Mouse (Mus musculus) Patski (cell line): ENCODE data around the gene Gm20518. TPM values are rescaled to one million over a fixed set of nuclear protein-coding genes. Genes with fewer than 3 reads are reported as not detected.

Experiments
- ATAC-seq: fragments of 100-300 bp; one replicate; pipeline ENCODE4 v1.8.0; 2021
- CTCF ChIA-PET: fragments of 350-600 bp; sonication (Branson Sonifier 250); formaldehyde crosslinking; loops from one replicate; lab custom pipeline; 2022; ENCODE audit warnings: inconsistent platforms; lab: Charles Lee
- POLR2A ChIA-PET: fragments of 350-600 bp; sonication (Branson Sonifier 250); formaldehyde crosslinking; loops from one replicate; lab custom pipeline; 2022; ENCODE audit warnings: antibody characterized with exemption, inconsistent platforms; lab: Charles Lee
- DNase-seq: peaks from one replicate; pipeline ENCODE4 v3.0.0-alpha.2; 2011; ENCODE audit warnings: low read depth, low spot score
- H3K27me3 ChIP-seq: fragments of 371-371 bp; one replicate; pipeline ENCODE4 v1.5.1; 2021
- CTCF ChIP-seq: fragments of 100-300 bp; IDR thresholded peaks from one replicate; pipeline ENCODE4 v1.5.1; 2021
- in situ Hi-C: fragments of 300-500 bp; cut with MboI; formaldehyde crosslinking; loops from 3 replicates; pipeline ENCODE4 v1.11.1; 2018; ENCODE audit warnings: low pct_unique_long_range_greater_than_20kb, mixed read lengths
- polyA plus RNA-seq: library from polyadenylated mRNA; unstranded; gene quantifications from one replicate; pipeline ENCODE4 v1.2.3, GENCODE M21; 2021

Gm20518 gene
- polyA plus RNA-seq, 1 experiment from 2014 or later: 0.17 TPM

DNA sequence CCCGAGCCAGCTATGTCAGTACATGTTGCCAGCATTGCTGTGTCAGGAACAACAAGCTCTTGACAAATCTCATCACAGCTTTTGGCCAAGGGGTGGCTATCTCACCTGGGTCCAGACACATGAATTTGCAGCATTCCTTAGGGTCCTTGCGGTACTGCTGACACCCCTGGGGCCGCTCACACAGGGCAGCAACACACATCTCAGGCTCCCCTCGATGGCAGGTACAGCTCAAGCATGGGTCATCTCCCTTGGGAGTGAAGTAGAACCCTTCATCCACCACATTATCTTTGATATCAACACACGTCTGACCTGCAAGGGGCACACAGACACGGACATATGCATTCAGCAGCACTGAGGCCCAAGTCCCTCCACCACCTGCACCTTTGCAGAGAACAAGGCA, 42.0 kb downstream of the Gm20518 start:
- ChIA-PET POLR2A (interaction anchor here (0.6 to 1.1 kb wide), 4 partner anchors 13 to 105 kb away, joined by 3 to 4 read pairs (median 4); no protein-coding TSS in a partner anchor), CTCF (interaction anchor here (0.9 to 6.7 kb wide), 23 partner anchors 8 to 200 kb away, joined by 3 to 45 read pairs (median 5); partner anchors contain the start of genes Car15, Klhl22 and Med15)
- TF ChIP-seq CTCF: no peak
- H3K27me3 ChIP-seq: no peaks in the 10 kb centered on the region
- in situ Hi-C loops: no loop called here
- DNase-seq: no peak
- ATAC-seq: no peak

DNA sequence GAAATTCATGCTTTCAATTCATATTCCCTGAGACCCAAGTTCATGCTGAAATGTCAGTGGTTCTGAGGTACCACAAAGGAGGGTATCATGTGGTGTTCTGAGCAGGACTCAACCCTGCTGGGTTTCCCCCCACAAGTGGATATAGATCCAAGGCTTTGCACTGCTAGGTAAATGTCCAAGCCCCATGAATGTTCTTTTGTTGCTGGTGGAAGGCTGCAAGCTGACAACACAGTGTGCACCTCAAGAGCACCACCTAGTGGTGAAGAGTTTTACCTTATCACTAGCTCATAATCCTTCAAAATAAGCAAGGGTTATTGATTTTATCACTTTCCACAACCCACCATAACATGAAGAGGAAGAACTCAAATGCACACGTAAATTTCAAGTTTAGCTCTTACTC, 42.5 kb downstream of the Gm20518 start:
- no peak for DNase-seq
- CTCF ChIA-PET: interaction anchor here (0.9 to 6.7 kb wide), 22 partner anchors 8 to 200 kb away, joined by 3 to 45 read pairs (median 5); partner anchors contain the start of genes Car15, Klhl22 and Med15

DNA sequence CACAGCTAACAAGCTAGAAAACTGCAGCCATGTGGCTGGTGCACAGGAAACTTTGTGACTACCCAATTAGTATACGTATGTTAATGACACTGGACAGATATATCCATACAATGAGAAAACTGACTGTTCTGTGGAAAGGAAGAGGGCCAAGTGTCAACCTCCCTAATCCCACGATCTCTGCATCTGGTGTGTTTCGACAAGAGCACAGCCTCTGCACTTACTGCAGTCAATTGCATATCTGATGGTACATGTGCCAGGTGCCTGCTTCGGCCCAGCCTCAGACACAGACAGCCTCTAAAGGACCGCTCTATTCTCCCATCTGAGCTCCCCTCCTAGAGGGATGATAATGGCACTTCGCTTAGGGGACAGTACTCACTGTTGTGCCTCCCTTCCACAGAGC, 43.0 kb downstream of the Gm20518 start:
- ATAC-seq (no peak), DNase-seq (no peak)
- ChIA-PET CTCF (interaction anchor here (1.0 to 6.7 kb wide), 15 partner anchors 14 to 199 kb away, joined by 3 to 45 read pairs (median 5); partner anchors contain the start of gene Klhl22), POLR2A (interaction anchor here (0.8 to 1.1 kb wide), 2 partner anchors 36 to 104 kb away, joined by 3 to 4 read pairs; no protein-coding TSS in a partner anchor)
- H3K27me3 ChIP-seq: no peaks in the 10 kb centered on the region
- TF ChIP-seq CTCF: no peak
- in situ Hi-C loops: no loop called here

More for the DNA sequence above, 42.5 kb downstream of the Gm20518 start:
- in situ Hi-C loops: no loop called here
- POLR2A ChIA-PET: interaction anchor here (0.8 to 1.1 kb wide), 2 partner anchors 37 to 105 kb away, joined by 3 to 4 read pairs; no protein-coding TSS in a partner anchor
- ATAC-seq: peak; percentile 47
- H3K27me3 ChIP-seq: no peaks in the 10 kb centered on the region
- TF ChIP-seq CTCF: no peak

DNA sequence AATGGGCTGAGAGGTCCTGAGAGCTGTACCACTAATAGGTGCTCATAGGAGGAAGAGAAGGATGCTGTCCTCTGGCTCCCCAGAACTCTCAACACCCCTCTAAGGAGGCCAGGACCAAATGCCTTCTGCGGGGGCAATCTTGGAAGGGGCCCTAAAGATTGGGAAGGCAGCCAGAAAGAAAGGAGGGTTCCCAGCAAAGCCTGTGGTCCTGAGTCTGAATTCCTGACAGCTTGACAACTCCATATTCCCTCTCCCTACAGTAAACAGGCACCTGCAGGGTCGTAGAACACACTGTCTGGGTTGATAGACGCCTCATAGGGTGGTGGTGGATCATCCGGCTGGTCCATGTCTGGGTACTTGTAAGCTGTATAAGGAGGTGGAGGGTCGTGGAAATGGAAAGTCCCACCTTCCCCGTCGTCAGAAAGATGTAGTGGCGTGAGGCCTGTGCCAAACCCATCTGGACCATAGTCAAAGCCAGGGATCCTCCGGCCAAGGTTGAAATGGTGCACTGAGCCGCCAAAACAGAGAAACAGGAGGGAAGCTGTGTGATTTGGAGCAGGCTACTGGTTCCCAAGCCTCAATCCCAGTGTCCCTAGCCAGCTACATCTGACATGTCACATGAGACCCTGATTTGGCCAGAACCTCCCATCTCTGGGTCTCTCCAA, 47.6 kb downstream of the Gm20518 start:
- ATAC-seq (no peak), DNase-seq (no peak)
- POLR2A ChIA-PET: no interaction called here
- CTCF ChIA-PET: interaction anchor here (0.9 kb wide), 1 partner anchor 8 kb away, joined by 3 read pairs; no protein-coding TSS in a partner anchor
- H3K27me3 ChIP-seq: no peaks in the 10 kb centered on the region
- no peak for TF ChIP-seq CTCF
- in situ Hi-C loops: loop anchor here (5.0 kb wide), 1 partner anchor 117 kb away; no protein-coding TSS in a partner anchor

DNA sequence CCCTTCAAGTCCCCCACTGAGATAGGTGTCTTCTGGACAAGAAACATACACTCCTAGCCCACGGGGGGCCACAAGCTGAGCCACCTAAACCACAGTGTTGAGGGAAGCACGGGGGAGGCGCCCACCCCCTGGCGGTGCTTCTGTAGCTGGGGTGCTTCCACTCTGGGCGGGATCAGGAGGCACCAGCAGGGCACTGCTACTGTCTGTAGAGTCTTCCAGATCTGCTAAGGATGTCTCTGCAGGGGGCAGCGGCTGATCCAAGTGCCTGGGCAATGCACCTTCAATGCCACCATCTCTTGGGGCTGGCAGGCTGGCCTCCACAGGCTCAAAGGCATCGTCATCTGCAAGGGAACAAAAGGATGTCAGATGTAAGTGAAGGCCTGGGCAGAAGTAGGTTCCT, 49.0 kb downstream of the Gm20518 start:
- H3K27me3 ChIP-seq: no peaks in the 10 kb centered on the region
- ATAC-seq (no peak), DNase-seq (no peak)
- TF ChIP-seq CTCF: no peak
- ChIA-PET CTCF (no interaction called here), POLR2A (no interaction called here)
- in situ Hi-C loops: loop anchor here (5.0 kb wide), 1 partner anchor 115 kb away; no protein-coding TSS in a partner anchor

DNA sequence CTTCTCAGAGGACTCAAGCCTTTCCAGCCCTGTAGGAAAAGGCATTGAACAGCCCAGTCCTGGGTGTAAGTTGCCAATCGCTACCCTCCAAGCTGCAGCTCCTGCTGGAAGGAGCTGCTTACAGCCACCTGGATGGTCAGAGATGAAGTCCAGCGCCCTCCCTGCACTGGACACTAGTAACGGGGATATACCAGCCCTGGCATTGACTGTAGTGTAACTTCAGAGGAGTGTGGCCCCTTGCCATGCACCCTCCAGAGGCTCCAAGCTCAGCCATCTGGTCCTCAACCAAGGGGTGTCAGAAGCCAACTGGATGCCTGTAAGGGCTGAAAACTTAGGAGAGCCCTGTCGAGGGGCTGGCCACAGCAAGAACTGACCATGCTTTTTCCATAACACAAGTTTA, 51.5 kb downstream of the Gm20518 start:
- ATAC-seq (no peak), DNase-seq (no peak)
- ChIA-PET CTCF (interaction anchor here (2.2 kb wide), 1 partner anchor 10 kb away, joined by 7 read pairs; no protein-coding TSS in a partner anchor), POLR2A (no interaction called here)
- peaks cover 1% of the 10 kb centered on the region for H3K27me3 ChIP-seq
- in situ Hi-C loops: loop anchor here (5.0 kb wide), 1 partner anchor 113 kb away; no protein-coding TSS in a partner anchor
- no peak for TF ChIP-seq CTCF

DNA sequence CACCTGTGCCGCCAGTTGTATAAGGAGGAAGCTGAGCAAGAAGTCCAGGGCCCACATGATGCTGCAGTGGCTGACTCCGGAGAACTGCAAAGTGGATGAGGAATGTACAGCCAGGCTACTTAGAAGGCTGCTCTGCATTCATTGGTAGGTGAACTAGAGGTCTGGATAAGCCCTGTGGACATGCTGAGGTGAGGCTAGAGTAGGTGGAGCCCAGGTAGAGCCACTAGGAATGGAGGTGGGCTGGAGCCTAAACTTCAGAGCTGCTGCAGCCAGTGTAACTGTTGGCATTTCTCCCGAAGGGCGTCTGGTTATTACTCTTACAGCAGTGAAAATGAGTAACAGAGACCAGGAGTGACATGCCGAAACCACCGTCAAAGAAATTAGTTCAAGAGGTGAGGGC, 53.4 kb downstream of the Gm20518 start, which contains the start of gene Car15:
TSS of gene Car15 (minus strand) at position 314 of the 400 bp plus-strand sequence.
- in situ Hi-C loops: no loop called here
- DNase-seq: no peak
- no peak for TF ChIP-seq CTCF

DNA sequence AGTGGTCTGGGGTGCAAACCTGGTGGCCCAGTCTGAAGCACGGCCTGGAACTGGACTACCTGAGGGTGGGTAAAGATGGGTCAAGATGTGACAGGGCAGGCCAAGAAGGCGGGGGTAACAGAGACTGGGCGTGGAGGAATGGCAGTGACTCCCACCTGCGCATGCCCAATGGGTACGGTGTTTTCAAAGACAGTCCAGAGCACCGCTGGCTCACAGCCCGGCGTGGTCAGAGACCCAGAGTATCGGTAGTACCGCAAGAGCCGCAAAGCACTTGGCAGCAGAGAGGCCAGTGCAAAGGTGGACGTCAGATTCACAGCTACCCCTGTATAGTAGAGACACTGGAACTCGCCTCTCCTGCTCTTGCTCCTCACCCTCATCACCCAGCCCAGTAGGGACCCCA, 56.0 kb downstream of the Gm20518 start:
- TF ChIP-seq CTCF: no peak
- in situ Hi-C loops: no loop called here
- ATAC-seq (no peak), DNase-seq (no peak)
- CTCF ChIA-PET: interaction anchor here (1.0 to 1.9 kb wide), 2 partner anchors 9 to 14 kb away, joined by 3 to 6 read pairs; no protein-coding TSS in a partner anchor
- peaks cover 17% of the 10 kb centered on the region for H3K27me3 ChIP-seq
- POLR2A ChIA-PET: no interaction called here

More for the DNA sequence above, 53.4 kb downstream of the Gm20518 start, which contains the start of gene Car15:
- ATAC-seq: no peak
- CTCF ChIA-PET: interaction anchor here (1.2 to 2.2 kb wide), 2 partner anchors 12 to 13 kb away, joined by 4 to 7 read pairs; no protein-coding TSS in a partner anchor
- peaks cover 12% of the 10 kb centered on the region for H3K27me3 ChIP-seq
- POLR2A ChIA-PET: no interaction called here

DNA sequence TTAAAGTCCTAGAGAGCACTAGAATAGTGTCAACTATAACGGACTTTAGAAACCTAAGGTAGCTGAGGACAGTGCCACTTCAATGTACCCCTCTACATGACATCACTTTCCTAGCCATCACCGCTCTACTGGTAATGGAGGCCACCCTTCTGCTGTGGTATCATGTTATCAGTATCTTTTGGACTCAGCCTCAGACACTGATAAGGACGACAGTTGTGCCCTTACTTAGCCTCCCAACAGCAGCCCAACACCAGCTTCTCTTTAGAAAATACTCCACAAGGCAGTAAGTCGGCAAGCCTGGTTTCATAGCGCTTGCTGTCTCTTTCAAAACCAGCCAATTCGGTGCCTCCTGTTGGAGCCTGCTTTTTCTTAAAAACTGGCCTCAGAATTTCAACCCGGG, 56.9 kb downstream of the Gm20518 start:
- H3K27me3 ChIP-seq: peaks cover 17% of the 10 kb centered on the region
- CTCF ChIA-PET: interaction anchor here (0.7 to 1.7 kb wide), 3 partner anchors 10 to 14 kb away, joined by 3 to 7 read pairs (median 4); no protein-coding TSS in a partner anchor
- in situ Hi-C loops: no loop called here
- POLR2A ChIA-PET: interaction anchor here (1.6 kb wide), 1 partner anchor 22 kb away, joined by 4 read pairs; no protein-coding TSS in a partner anchor
- ATAC-seq: no peak
- no peak for TF ChIP-seq CTCF
- DNase-seq: no peak

DNA sequence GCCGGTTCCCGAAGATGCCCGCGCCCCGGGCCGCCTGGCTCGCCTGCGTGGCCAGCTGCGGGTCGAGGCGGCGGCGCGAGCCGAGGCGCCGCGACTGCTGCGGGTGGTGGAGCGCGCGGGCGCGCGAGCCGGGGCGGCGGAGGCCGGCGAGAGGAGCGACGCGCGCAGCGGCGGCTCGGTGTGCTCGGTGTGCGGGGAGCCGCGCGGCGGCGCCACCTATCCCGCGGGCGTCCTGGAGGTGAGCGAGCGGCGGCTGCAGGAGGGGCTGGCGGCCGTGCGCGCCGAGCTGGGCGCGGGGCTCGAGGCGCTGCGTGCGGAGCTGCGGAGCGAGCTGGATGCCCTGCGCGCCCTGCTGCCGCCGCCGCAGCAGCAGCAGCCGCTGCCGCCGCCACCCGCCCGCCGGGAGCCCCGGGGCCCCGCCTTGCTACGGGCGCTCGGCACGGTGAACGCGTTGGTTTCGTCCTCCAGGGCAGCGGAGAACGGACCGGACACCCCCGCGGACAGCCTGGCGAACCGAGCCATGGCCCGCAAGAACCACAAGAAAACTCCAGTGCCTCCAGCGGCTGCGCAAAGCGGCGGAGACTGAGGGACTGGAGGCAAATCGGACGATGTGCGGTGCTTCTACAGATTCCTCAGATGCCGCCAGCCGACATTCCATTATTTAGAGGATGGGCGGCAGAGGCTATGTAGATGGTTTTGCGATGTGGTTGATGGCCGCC, 57.6 kb downstream of the Gm20518 start:
- peaks cover 17% of the 10 kb centered on the region for H3K27me3 ChIP-seq
- ChIA-PET CTCF (interaction anchor here (0.7 to 1.7 kb wide), 4 partner anchors 9 to 15 kb away, joined by 3 to 7 read pairs (median 4); no protein-coding TSS in a partner anchor), POLR2A (interaction anchor here (1.6 kb wide), 1 partner anchor 21 kb away, joined by 4 read pairs; no protein-coding TSS in a partner anchor)
- no peak for TF ChIP-seq CTCF
- ATAC-seq (no peak), DNase-seq (no peak)
- in situ Hi-C loops: no loop called here
